Mouse (Mus musculus): ENCODE results near the gene Lrrc73.

DNA sequence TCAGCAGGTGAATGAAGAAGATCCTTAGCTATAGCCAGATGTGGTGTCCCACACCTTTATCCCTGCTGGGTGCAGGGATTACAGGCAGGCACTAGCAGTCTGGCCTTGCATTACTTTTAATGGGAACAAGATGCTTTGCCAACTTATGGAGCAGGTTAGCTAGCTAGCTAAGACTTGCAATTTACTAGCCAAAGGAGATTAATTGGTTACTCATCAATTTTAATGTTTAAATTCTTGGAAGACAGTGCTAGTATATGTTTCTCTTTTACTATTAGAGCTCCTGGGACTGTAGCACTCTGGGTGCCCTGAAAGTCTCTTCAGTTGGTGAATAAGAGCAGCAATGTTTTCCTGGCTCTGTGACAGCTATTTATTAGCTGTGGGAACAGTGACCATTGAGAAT lies 46.7 kb upstream of the Lrrc73 start:
- no peak for TF ChIP-seq CTCF (conservative IDR thresholded peaks at IDR 0.05; ENCODE audit: low read length)
- TF ChIP-seq POU5F1 (IDR thresholded peaks at IDR 0.05; ENCODE audit: borderline replicate concordance, low read length): no peak
- no peak for TF ChIP-seq NANOG (IDR thresholded peaks at IDR 0.05; ENCODE audit: borderline replicate concordance, low read length)
